Mouse (Mus musculus) C2C12 (cell line): Measurements from ENCODE around the gene Slc6a21. TPM values are rescaled to one million over a fixed set of nuclear protein-coding genes. Genes with fewer than 3 reads are reported as not detected.

Source experiments
- H3K27me3 ChIP-seq: one replicate; pipeline ENCODE4 v1.6.1; 2011; ENCODE audit not compliant: control insufficient read depth, insufficient read depth, insufficient read length
- H3K36me3 ChIP-seq: one replicate; pipeline ENCODE4 v1.6.1; 2011; ENCODE audit not compliant: control insufficient read depth, insufficient read depth
- H3K4me3 ChIP-seq: one replicate; pipeline ENCODE4 v1.5.1; 2011; ENCODE audit warnings: mild to moderate bottlenecking, control low read depth; ENCODE audit not compliant: poor library complexity, insufficient read depth, severe bottlenecking
- H3K79me2 ChIP-seq: one replicate; pipeline ENCODE4 v1.6.1; 2011; ENCODE audit not compliant: control insufficient read depth, insufficient read depth
- H3K79me3 ChIP-seq: one replicate; pipeline ENCODE4 v1.6.1; 2011; ENCODE audit warnings: low read depth, control low read depth
- H3ac ChIP-seq: one replicate; pipeline ENCODE3; 2011; ENCODE audit warnings: low read depth; ENCODE audit not compliant: control insufficient read depth, insufficient read length
- CEBPB ChIP-seq: IDR thresholded peaks from one replicate; pipeline ENCODE4 v1.6.1; 2011; ENCODE audit warnings: low read depth, mild to moderate bottlenecking, control low read depth, moderate library complexity
- CTCF ChIP-seq: IDR thresholded peaks from one replicate; pipeline ENCODE4 v1.5.1; 2011; ENCODE audit not compliant: control insufficient read depth, insufficient read depth, insufficient read length
- FOSL1 ChIP-seq: IDR thresholded peaks from one replicate; pipeline ENCODE4 v1.8.0; 2011; ENCODE audit warnings: mild to moderate bottlenecking, low read length; ENCODE audit not compliant: poor library complexity, insufficient read depth, severe bottlenecking
- MAX ChIP-seq: IDR thresholded peaks from one replicate; pipeline ENCODE4 v1.6.1; 2011; ENCODE audit warnings: mild to moderate bottlenecking, control low read depth
- MYOD1 ChIP-seq: IDR thresholded peaks from one replicate; pipeline ENCODE4 v1.6.1; 2011; ENCODE audit warnings: low read depth; ENCODE audit not compliant: control insufficient read depth, insufficient read length
- MYOG ChIP-seq: IDR thresholded peaks from one replicate; pipeline ENCODE4 v1.6.1; 2011; ENCODE audit not compliant: control insufficient read depth, insufficient read length; ENCODE audit errors: extremely low read depth
- USF1 ChIP-seq: IDR thresholded peaks from one replicate; pipeline ENCODE4 v1.6.1; 2011; ENCODE audit warnings: low read depth, mild to moderate bottlenecking, control low read depth, moderate library complexity
- polyA plus RNA-seq: library from polyadenylated mRNA; unstranded; fragments of >200 nt; fragmentation: generic; extraction: Trizol; gene quantifications from one replicate; pipeline ENCODE4 v1.2.1, GENCODE M21; 2012; ENCODE audit warnings: missing spikeins

Slc6a21 gene
- polyA plus RNA-seq, 1 experiment = not detected

DNA sequence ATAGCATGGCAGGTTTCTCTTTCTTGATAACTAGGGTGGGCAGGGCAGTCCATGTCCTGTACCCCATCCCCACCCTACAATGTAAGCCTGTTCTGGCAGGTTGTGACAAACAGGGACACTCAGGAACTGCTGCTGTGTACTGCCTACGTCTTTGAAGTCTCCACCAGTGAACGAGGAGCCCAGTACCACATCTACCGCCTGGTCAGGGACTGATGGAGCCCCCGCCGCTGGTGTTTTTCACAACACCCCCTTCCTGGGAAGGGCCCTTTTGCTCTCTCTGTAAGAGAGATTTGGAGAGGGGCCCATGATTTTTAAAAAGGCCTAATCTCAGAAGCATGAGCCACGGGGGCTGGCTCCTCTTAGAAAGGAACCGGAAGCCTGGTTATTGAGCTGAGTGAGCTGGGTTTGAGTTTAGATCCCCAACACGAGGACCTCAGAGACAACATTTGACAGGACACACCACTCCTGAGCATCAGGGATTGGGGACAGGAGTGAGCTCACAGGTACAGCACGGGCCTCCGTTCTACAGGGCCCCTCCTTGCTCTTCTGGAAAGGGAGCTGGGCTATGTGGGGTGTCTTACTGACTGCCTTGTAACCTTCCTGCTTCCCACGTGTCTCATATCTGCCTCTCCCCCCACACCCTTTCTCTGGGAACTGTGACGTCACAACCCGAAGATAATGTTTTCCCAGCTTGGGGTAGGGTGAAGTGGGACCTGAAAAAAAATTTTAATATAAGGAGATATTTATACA lies 44.4 kb upstream of the Slc6a21 start:
- Histone ChIP-seq H3K79me3 (no peaks in the 10 kb centered on the region), H3ac (no peak overlapping the region), H3K79me2 (no peaks in the 10 kb centered on the region), H3K27me3 (no peaks in the 10 kb centered on the region), H3K4me3 (no peak overlapping the region), H3K36me3 (peaks cover 16% of the 10 kb centered on the region)
- TF ChIP-seq MYOG (no peak), MAX (no peak), USF1 (no peak), CTCF (no peak), FOSL1 (no peak), MYOD1 (no peak), CEBPB (no peak)

- no peak overlapping the region for H3ac ChIP-seq
- TF ChIP-seq USF1 = no peak
- TF ChIP-seq MYOD1 = no peak
- no peak for TF ChIP-seq CEBPB
- TF ChIP-seq MAX = no peak
- no peak for TF ChIP-seq CTCF
- no peak for TF ChIP-seq FOSL1
- TF ChIP-seq MYOG = no peak
- no peaks in the 10 kb centered on the region for H3K79me2 ChIP-seq
- peaks cover 14% of the 10 kb centered on the region for H3K36me3 ChIP-seq
- peaks cover under 1% of the 10 kb centered on the region for H3K27me3 ChIP-seq
- H3K4me3 ChIP-seq = no peak overlapping the region
- no peaks in the 10 kb centered on the region for H3K79me3 ChIP-seq
Measured at GRCm38 (mm10) chr7:45233580-45234332, 43.6 kb upstream of the Slc6a21 start.

DNA sequence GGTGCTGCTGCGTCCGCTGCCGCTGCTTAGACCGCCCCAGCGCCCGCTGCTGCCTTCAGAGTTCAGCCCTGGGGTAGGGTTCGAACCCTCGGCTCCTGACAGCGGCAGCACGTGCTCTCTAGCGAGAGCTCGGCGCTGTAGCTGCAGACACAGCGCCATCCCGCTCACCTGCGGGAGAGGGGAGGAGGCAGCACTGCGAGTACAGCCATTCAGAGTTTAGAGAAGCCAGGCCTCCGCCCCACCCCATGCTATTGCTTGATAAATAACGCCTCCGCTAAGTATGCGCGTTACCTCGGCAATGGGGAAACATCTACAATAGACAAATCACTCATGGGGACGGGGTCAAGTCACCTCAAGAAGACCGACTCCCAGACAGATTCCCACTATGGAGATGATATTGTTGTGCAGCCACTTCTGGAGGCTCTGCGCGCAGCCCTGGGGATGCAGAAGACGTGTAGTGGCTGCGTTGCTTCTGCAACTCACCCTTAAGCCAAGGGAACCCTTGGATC lies 42.9 kb upstream of the Slc6a21 start:
- TF ChIP-seq CEBPB (no peak), USF1 (no peak), FOSL1 (no peak), MYOG (no peak), MAX (no peak), MYOD1 (no peak)

GRCm38 (mm10) chr7:45234922-45235571 lies 42.3 kb upstream of the Slc6a21 start:
- Histone ChIP-seq H3K4me3 (no peak overlapping the region), H3K36me3 (peaks cover 6% of the 10 kb centered on the region), H3K27me3 (peaks cover 4% of the 10 kb centered on the region), H3K79me2 (no peaks in the 10 kb centered on the region), H3K79me3 (no peaks in the 10 kb centered on the region), H3ac (no peak overlapping the region)
- TF ChIP-seq USF1 (no peak), FOSL1 (no peak), CTCF (no peak), MYOD1 (no peak)

More for the DNA sequence above, 42.9 kb upstream of the Slc6a21 start:
- Histone ChIP-seq H3ac (no peak overlapping the region), H3K36me3 (peaks cover 9% of the 10 kb centered on the region), H3K79me3 (no peaks in the 10 kb centered on the region), H3K4me3 (no peak overlapping the region), H3K79me2 (no peaks in the 10 kb centered on the region), H3K27me3 (peaks cover 4% of the 10 kb centered on the region)

GRCm38 (mm10) chr7:45235656-45236180 lies 41.6 kb upstream of the Slc6a21 start:
- Histone ChIP-seq H3K79me2 (no peaks in the 10 kb centered on the region), H3ac (no peak overlapping the region), H3K27me3 (peaks cover 8% of the 10 kb centered on the region), H3K79me3 (no peaks in the 10 kb centered on the region), H3K36me3 (peaks cover 6% of the 10 kb centered on the region), H3K4me3 (no peak overlapping the region)
- TF ChIP-seq CEBPB (no peak), MYOG (no peak), MYOD1 (no peak), MAX (no peak), FOSL1 (no peak), USF1 (no peak), CTCF (no peak)
